Mouse (Mus musculus): ENCODE results near the gene Actn2.
A peak's percentile ranks its signal among the peaks of the same experiment; 100 is the strongest.

The Actn2 gene

DNA sequence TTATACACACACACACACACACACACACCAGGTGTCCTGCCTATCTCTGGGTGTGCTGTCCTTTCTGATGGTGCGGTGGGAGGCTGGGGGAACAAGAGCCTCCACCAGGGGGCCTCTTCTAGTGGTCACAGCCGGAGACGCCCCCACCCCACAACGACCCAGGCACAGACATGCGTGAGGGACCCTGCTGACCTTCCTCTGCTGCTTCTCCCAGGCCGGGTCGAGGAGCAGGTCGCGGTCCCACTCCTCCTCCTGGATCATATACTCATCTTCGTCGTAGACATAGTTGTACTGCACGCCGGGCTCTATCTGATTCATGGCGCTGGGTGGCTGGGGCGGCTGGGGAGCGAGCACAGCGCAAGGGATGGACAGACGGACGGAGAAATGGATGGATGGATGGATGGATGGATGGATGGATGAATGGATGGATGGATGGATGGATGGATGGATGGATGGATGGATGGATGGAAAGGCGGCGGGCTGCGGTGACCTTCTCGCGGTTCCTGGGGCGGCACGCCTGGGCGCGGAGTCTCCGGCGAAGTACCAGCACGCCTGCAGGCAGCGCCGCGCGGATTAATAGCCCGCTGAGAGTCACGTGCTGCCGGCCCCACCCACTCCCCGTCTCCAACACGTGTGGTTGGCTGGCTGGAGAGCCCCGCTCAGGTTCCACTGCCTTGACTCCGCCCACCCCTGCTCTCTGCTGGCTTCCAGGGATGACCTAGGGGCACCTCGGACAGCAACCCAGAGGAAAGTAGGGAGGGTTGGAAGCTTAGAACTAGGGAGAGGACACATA lies at the start of gene Actn2:
Actn2 (minus strand) TSS at position 578 of the 793 bp plus-strand sequence.
- DNase-seq (ENCODE audit: low spot score) = peak; percentile 29

DNA sequence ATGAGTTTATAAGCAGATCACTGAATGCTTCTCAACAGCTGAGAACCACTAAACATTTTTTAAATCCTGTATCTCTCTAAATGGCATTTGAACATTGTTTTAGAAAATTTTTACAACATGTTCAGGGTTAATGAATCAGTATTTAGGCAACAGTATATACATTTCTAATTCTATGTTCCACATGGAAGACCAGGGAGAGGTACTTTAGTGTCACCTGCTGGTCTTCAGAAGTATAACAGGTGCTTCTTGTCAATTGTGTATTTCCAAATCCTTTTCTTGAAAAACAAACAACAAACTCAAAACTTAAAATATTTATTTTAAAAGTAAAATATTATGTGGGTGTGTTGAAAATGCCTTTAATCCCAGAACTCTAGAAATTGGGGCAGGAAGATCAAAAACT lies 45.7 kb upstream of the Actn2 start:
- no peak for DNase-seq (ENCODE audit: low spot score)

DNA sequence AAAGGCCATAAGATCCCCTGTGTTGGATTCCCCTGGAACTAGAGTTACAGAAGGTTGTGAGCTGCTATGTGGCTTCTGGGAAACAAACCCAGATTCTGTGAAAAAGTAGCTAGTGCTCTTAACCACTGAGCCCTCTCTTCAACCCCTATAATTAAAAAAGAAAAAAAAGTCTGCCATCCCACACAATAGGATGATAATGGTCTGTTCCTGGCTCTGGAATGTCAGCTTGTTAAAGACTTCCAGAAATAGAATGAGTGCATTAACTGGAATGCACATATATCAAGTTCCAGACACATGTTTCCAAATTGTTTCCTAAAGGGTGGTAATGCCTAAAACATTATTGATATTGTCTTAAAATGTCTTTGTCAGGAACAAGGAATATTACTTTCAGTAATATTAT lies 44.2 kb upstream of the Actn2 start:
- no peak for DNase-seq (ENCODE audit: low spot score)

DNA sequence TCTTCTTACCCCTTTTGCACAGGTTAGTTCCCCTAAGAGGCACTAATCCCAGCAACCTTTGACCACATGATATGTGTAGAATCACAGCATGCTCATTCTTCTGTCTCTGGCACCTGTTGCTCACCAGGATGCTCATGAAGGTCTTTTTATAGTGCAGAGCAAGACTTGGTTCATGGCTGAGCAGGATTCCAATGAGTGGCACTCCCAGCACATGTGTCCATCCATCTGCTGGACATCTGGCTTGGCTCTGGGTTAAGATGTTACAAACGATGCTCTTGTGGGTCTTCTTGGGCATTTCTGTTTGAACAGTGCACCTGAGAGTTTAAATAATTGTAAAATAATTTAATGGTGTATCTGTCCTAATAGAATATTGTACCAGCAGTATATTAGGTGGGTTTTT lies 36.2 kb upstream of the Actn2 start:
- no peak for DNase-seq (ENCODE audit: low spot score)

DNA sequence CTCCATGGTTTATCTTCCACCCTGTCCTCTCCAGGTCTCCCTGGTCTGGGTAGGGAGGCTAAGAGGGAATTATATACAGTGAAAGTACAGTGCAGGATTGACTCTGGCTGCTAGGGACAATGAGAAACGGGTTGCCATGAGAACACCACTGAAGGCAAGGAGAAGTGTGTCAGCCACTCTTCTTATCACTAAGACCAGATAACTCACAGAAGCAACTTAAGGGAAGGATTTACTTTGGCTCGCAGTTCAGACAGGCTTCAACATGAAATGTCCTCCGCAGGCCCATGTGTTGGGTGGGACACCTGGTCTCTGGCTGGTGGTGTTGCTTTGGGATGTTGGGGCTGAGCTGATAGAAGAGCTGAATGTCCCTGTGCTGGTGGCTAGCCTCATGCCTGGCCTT lies 32.2 kb upstream of the Actn2 start:
- DNase-seq (ENCODE audit: low spot score) = no peak

DNA sequence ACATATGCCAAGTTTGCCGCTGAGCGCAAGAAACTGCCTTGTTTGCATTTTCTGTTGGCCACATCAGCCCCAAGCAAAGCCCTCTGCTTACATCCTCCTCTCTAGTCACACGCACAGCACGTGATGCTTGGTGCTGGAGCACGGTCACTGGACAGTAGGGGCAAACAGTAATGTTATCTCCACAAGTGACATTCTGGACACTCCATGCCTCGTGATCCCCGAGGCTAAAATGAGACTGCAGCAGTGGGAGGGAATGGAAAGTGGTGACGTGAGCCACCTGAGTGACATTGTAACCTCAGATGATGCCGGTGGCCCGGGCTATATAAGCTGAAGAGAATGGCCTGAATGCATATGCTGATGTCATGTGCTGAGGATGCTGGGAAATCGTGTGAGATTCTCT lies 29.4 kb upstream of the Actn2 start:
- no peak for DNase-seq (ENCODE audit: low spot score)

DNA sequence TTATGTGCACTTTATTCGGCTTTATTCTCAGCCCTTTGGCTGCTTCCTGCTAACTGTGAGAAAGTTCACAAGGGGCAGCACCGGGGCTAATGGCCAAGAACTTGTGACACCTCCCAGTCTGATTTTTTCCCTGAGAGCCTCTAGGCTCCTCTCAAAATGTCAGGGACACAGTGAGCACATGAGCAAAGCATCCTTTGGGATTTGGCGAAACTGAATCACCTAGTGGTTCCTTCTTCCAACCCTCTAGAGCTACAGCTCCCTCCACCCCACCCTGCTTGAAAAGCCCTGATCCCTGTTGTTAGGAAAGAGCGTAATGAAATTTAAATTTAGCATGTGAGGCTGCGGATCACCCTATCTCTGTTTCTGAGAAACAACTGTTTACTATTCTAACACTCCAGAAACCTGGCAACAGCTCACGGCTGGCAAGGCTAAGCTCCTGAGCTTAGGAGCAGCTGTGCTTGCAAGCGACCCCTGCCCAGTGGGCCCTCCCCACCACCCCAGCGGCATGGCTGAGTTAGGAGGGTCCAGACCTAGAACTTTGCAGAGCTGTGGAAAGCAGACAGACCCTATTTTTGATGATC lies 28.6 kb upstream of the Actn2 start:
- no peak for DNase-seq (ENCODE audit: low spot score)

DNA sequence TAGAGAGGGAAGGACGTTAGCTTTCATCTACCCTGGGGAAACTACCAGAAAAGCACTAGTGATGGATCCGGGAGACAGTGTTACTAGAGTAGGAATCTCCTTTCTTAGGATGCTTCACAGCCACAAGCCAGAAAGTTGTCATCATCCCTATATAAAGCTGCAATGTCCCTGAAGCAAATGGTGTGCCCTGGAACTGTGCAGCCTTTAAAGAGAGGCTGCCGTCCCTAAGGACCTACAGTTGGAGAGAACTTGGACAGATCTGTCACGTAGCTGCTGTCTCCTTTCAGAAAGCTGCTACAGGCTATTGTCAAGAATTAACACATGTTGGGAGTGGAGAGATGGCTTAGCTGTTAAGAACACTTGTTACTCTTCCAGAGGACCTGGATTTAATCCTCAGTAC lies 20.9 kb upstream of the Actn2 start:
- no peak for DNase-seq (ENCODE audit: low spot score)

DNA sequence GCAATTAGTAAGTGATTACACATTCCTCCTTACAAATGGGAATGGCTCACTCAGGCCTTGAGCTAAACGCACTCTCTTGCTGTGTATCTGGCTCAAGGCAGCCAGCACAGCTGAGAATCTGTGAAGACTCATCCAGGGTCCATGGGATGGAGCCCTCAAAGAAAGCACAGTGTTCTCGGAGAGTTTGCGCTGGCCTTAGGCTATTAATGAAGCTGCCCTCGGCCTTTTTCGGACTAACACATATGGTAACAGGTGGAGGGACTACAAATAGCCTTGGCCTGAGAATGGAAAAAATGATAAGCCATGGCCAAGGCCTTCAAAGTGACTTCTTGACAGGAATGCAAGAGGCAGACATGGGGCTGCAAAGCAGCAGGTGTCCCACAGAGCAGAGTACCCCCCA lies 17.0 kb upstream of the Actn2 start:
- no peak for DNase-seq (ENCODE audit: low spot score)

DNA sequence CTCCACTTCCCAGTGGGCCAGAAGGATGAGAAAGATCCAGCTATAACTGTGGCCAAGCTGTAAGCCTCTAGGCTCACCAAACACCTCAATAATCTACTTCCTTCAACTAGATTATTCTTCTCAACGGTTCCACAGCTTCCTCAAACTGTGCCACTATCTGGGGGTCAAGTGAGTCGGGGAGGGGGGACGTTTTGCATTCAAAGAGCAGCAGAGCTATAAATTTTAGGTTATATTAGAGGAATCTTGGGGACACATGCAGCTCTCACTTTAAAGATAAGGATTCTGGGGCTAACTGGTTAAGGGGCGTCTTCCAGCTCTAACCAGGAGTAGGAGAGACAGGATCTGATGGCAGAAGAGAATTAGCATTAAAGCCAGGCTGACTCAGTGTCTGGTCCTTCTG lies 15.6 kb upstream of the Actn2 start:
- DNase-seq (ENCODE audit: low spot score) = no peak

DNA sequence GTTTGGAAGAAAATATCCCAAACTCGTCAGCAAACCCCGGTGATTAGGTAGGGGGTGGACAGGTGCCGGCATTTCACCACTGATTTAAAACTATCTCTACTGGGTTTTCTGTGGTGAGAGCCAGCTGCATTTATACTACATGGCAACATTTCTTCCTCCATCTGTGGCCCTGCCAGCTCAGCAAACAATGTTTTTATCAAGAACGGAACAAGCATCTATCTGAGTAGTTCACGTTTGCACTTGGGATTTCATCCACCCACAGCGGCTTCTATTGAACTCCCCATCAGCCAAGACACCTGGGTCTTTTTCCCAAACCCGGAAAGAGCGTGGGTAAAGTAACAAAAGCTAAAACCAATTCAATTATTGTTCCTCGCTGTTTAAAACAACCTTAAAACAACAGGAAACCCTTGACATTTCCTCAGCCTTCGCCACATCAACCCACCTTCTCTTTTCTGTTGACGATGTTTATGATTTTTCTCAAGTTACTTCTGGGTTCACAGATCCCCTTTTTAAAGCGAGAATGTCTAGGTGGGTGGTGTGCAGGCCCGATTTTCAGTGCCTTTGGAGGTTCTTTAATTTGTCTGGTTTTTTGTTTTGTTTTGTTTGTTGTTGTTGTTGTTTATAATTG lies 8.8 kb upstream of the Actn2 start:
- DNase-seq (ENCODE audit: low spot score) = no peak

DNA sequence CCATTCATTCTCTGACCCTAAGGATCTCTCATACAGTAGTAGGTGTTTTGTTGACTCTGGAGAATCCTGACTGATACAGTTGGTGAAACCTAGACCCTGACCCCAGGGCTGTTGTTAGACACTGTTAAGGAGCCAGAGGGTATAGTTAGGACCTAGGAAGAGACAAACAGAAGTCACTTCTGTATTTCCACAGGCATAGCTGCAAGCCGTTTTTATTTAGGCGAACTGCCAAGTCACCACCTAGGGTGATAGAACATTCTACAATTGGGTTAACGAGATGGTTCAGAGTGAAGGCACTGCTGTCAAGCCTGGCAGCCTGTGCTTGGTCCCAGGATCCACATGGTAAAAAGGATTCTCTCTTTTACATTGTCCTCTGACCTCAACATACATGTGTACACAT lies 6.3 kb upstream of the Actn2 start:
- DNase-seq (ENCODE audit: low spot score) = no peak

DNA sequence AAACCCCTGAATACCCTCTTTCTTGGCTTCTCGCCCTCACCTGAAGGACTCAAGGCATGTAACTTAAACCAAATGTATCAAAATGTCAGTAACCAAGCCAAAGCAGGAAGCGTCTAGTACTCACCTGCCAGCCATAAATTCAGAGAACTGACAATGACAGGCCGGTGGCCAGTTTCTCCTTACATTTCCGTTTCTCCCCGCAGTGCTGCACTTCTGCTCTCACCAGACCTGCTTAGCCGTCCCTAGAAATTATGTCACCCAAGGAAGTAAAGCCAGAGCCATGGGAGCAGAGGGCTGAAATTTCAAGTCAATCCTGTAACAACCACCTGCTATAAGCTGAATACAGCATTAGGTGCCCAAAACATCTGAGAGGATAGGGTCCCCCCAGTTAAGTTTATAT lies 887 bp upstream of the Actn2 start:
- DNase-seq (ENCODE audit: low spot score) = no peak

DNA sequence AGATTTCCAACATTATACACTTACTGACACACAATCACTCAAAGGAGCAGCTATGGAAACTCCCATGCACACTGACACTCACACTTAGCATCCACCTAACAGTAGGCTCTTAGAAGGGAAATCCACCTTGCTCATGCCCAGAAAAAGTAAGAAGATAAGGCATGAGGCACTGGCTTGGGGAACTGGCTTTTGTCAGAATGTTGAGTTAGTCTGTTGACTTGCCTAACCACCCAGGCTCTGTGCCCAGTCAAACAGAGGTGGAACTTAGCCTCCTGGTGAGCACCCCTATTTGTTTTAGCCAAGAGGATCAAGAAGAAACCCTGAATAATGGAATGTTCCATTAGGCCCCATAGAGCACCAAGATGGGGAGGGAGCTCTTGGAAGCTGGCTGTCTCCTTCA lies 1.1 kb downstream of the Actn2 start:
- no peak for DNase-seq (ENCODE audit: low spot score)

DNA sequence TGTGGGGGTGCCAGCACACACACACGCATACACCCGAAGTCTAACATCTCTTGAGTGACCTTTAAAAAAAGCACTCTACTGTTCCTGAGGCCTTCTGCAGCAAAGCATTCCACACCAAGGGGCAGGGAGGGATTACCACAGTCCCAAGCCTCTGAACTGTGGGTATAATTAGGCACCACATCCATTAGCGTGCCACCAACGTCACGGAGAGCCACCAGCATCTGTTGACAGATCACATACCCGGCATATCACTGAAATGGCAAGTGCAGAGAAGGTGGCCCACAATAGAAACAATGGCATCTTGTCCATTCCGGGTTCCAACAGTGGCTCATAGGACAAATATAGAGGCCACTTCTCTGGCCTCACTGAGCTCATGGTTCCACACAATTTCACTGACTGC lies 2.8 kb downstream of the Actn2 start:
- no peak for DNase-seq (ENCODE audit: low spot score)

DNA sequence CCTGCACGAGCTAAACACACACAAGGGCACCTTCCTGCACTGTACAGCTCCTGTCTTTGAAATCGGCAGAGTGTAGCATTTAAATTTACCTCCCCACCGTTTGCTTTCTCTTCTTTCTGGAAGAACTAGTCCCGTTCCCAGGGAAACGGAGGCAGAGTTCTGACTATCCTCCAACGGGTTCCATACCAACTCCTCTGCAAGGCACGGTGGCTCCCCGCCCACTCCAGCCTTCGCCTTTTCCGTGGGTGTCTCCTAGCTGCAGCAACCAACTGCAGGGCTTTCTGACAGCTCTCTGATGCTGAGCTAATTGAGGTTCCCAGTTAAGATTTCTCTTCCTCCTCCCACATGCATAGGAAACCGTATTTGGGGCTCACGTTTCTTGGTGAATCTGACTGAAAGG lies 6.5 kb downstream of the Actn2 start:
- no peak for DNase-seq (ENCODE audit: low spot score)

DNA sequence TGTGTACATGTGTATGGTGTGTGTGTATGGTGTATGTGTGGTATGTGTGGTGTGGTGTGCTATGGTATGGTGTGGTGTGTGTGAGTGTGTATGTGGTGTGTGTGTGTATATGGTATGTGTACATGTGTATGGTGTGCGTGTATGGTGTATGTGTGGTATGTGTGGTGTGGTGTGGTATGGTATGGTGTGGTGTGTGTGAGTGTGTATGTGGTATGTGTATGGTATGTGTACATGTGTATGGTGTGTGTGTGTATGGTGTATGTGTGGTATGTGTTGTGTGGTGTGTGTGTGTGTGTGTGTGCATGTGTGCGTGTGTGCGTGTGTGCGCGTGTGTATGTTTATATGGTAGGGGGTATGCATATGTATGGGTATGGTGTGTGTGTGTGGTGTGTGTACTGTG lies 9.0 kb downstream of the Actn2 start:
- no peak for DNase-seq (ENCODE audit: low spot score)

DNA sequence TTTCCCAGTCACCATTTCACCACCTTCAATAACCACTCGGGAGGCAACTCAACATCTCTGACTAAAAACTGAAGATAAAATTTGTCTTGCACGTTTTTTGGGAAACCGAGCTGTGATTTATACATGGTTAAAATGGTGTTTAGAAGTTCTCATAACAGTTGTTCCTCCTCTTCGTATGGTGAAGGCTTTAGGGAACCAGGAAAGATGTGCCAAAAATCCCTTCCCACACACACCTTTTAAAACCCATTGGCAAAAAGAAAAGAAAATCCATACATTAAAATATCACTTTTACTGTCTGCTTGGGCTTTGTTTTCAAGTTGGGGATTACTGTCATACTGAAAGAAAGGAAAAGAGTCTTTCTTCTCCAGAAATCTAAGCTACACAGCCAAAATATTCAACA lies 12.2 kb downstream of the Actn2 start:
- DNase-seq (ENCODE audit: low spot score) = no peak

DNA sequence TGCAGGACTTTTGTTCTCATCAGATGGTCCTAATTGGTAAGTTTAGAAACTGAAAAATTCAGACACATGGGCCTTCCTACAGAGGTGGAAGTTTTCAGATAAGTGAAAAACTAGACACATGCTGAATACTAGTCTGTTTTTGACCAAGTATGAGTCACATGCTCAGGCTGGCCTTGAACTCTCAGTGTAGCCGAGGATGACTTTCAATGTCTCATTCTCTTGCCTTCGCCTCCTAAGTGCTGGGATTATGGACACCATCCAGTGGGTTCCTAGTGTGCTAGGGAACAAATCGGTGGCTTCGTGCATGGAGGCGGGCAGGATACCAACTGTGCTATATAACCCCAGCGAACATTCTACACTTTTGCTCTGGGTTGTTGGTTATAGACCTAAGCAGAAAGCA lies 13.0 kb downstream of the Actn2 start:
- DNase-seq (ENCODE audit: low spot score) = no peak

DNA sequence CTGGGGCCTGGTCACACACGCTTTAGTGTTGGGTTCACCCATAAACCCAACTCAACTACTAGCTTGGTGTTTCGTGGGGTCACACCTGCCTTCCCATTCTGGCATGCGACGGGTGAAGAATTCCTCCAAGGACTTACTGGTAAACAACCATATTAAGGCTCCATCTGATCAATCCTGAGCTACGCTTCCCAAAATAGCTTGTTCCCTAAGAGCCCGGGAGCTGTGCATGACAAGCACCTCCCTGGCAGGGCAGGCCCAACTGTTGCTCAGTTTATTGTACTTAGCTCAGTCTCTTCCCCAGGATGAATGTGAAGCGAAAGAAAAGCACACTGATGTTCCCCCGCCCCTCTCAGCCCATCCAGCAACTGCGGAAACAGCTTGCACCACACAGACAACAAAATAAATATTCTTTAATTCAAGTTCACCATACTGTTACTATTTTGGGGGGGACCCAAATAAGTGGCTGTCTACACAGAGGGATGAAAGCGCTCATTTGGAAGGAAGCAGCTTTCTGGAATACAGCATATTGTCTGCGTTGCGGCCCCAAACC lies 17.4 kb downstream of the Actn2 start:
- DNase-seq (ENCODE audit: low spot score) = no peak

DNA sequence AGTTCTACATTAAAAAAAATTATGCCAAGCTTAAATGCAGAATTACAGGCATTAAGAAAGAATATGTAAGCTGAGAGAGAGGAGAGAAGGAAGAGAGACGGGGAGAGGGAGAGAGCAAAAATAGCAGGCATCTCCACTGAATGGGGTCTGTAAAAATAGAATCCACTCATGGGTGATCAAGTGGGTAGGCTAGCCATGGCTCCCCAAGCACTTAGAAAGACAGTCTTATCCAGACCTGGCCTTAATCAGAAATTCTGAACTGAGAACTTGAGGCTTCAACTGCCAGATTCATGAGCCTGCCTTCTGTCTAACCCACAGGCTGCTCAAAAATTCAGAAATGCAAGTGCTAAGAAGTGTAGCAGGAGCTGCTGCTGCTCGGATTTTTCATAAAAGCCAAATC lies 20.4 kb downstream of the Actn2 start:
- DNase-seq (ENCODE audit: low spot score) = no peak

DNA sequence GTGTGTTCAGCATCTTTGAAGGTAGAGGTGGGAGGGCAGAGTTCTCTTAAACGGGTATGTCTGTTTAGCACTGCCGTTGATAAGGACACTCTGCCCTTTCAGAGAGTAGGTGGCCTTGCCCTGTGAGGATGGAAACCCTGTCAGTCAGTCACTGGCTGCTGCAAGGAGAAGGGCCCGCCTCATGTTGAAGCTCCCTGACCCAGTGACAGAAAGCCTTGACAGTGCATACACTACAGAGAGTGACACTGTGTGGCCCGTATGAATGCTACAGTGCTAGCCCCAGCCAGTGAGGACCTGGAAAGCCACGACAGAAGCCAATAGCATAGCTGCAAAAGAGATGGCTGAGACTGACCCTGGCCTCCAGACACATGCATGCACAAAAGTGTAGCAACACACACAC lies 22.5 kb downstream of the Actn2 start:
- DNase-seq (ENCODE audit: low spot score) = no peak

DNA sequence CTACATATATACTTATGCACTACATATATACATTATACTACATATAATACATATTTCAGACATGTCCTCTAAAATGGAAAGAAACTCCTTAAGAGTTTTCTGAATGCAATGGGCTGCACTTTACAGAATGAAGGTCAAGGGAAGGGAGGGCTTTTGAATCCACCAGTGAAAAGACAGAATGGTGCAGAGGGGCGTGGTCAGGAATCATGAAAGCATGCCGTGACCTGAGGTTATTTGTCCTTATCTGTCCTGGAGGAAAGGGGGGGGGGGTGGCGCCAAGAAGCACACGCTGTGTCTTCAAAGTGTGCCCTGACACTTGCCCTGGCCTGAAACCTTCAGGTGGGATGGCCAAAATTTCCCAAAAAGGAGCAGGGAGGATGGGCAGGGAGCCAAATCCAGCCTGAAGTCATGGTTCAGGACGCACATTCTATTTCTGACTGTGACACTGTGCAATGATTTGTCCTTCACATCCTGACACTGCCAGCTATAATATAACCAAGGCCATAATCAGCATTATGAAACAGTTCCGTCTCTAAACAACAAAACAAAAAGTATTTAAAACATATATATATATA lies 23.3 kb downstream of the Actn2 start:
- DNase-seq (ENCODE audit: low spot score) = no peak

Data from c-Kit-positive CD71-positive TER-119-positive erythroid progenitor cells, embryonic 14.5 days (primary cell).